Mouse (Mus musculus) heart, embryonic 13.5 days (tissue): ENCODE measurements around the gene Adam22. TPM values are rescaled to one million over a fixed set of nuclear protein-coding genes. Genes with fewer than 3 reads are reported as not detected.

Experiments
- ATAC-seq: fragments of 200-750 bp; cut with Nextera tagmentation; 2 replicates; pipeline ENCODE4 v1.8.0; 2017; ENCODE audit warnings: moderate TSS enrichment; ENCODE audit not compliant: insufficient number of reproducible peaks, low FRiP score, low TSS enrichment; ENCODE audit errors: extremely low read depth
- H3K27ac ChIP-seq: fragments of 300-500 bp; sonication (generic); replicated peaks from 2 replicates; pipeline ENCODE4 v1.5.1; 2015; ENCODE audit warnings: moderate library complexity, mild to moderate bottlenecking, inconsistent platforms
- H3K27me3 ChIP-seq: fragments of 300-500 bp; sonication (generic); replicated peaks from 2 replicates; pipeline ENCODE4 v1.6.1; 2015; ENCODE audit warnings: mild to moderate bottlenecking, inconsistent platforms
- H3K36me3 ChIP-seq: fragments of 300-500 bp; sonication (generic); 2 replicates; pipeline ENCODE4 v1.6.1; 2015; ENCODE audit warnings: mild to moderate bottlenecking, inconsistent platforms
- H3K4me1 ChIP-seq: fragments of 300-500 bp; sonication (generic); 2 replicates; pipeline ENCODE4 v1.6.1; 2015; ENCODE audit warnings: inconsistent platforms
- H3K4me2 ChIP-seq: fragments of 300-500 bp; sonication (generic); 2 replicates; pipeline ENCODE4 v1.6.1; 2015; ENCODE audit warnings: inconsistent platforms, mild to moderate bottlenecking, moderate library complexity
- H3K4me3 ChIP-seq: fragments of 300-500 bp; sonication (generic); 2 replicates; pipeline ENCODE4 v1.5.1; 2015; ENCODE audit warnings: moderate library complexity, mild to moderate bottlenecking, inconsistent platforms
- H3K9ac ChIP-seq: fragments of 300-500 bp; sonication (generic); 2 replicates; pipeline ENCODE4 v1.6.1; 2015; ENCODE audit warnings: inconsistent platforms, mild to moderate bottlenecking, moderate library complexity
- H3K9me3 ChIP-seq: fragments of 300-500 bp; sonication (generic); 2 replicates; pipeline ENCODE4 v1.6.1; 2016; ENCODE audit warnings: inconsistent platforms
- WGBS: fragments of 180-500 bp; shearing (Covaris S2); methylation state at CpG from one replicate; pipeline ENCODE4 v1.1.7; 2015; ENCODE audit warnings: mixed read lengths; 5-methylcytosine and 5-hydroxymethylcytosine counted together
- polyA plus RNA-seq: library from polyadenylated mRNA; unstranded; fragments of >200 nt; fragmentation: Nextera tagmentation; extraction: Ambion mirVana; gene quantifications from 2 replicates; pipeline ENCODE4 v1.2.1, GENCODE M21; 2015

Adam22 gene
- polyA plus RNA-seq, 1 experiment from 2014 or later, result 6.9 TPM

GRCm38 (mm10) chr5:8088147-8088546 lies 279.8 kb downstream of the Adam22 start:
- peaks cover 4% of the 10 kb centered on the region; the same call in 1 of the 2 replicates for H3K4me1 ChIP-seq
- H3K36me3 ChIP-seq, result 0 out of 2 replicates have a peak, but pooled peaks cover 3% of the 10 kb centered on the region
- no peak overlapping the region for H3K4me2 ChIP-seq
- no peak overlapping the region for H3K9ac ChIP-seq
- H3K27me3 ChIP-seq, result no peaks in the 10 kb centered on the region
- 73% methylated on average over 3 of the region's 3 CpGs for WGBS
- H3K4me3 ChIP-seq, result no peak overlapping the region
- no peak; the same call in 1 of the 2 replicates for ATAC-seq
- no peak overlapping the region for H3K27ac ChIP-seq
- no peaks in the 10 kb centered on the region for H3K9me3 ChIP-seq

- Histone ChIP-seq H3K36me3 (no peaks in the 10 kb centered on the region), H3K4me2 (no peak overlapping the region), H3K4me1 (peaks cover 3% of the 10 kb centered on the region; the same call in 1 of the 2 replicates), H3K9ac (no peak overlapping the region), H3K4me3 (no peak overlapping the region), H3K9me3 (no peaks in the 10 kb centered on the region), H3K27ac (no peak overlapping the region), H3K27me3 (no peaks in the 10 kb centered on the region)
- 81% methylated on average over 3 of the region's 3 CpGs for WGBS
- no peak for ATAC-seq
Observed at GRCm38 (mm10) chr5:8085661-8086060, 282.3 kb downstream of the Adam22 start.

- no peak for ATAC-seq
- Histone ChIP-seq H3K4me1 (peaks cover 3% of the 10 kb centered on the region; the same call in 1 of the 2 replicates), H3K9ac (peak overlapping the region; percentile 2; the same call in 1 of the 2 replicates), H3K4me2 (peak overlapping the region; percentile 34), H3K4me3 (no peak overlapping the region), H3K27me3 (no peaks in the 10 kb centered on the region), H3K27ac (peak overlapping the region; percentile 24; the same call in 1 of the 2 replicates), H3K36me3 (no peaks in the 10 kb centered on the region), H3K9me3 (no peaks in the 10 kb centered on the region)
- 54% methylated on average over 20 of the region's 20 CpGs for WGBS
Observed at GRCm38 (mm10) chr5:8082800-8083509, 285.0 kb downstream of the Adam22 start.

GRCm38 (mm10) chr5:8077481-8077880 lies 290.5 kb downstream of the Adam22 start:
- WGBS, result 79% methylated on average over 8 of the region's 8 CpGs
- H3K4me1 ChIP-seq, result peaks cover 9% of the 10 kb centered on the region; the same call in 1 of the 2 replicates
- H3K4me3 ChIP-seq, result no peak overlapping the region
- H3K9ac ChIP-seq, result no peak overlapping the region
- no peak overlapping the region for H3K4me2 ChIP-seq
- no peak for ATAC-seq
- H3K9me3 ChIP-seq, result no peaks in the 10 kb centered on the region
- H3K36me3 ChIP-seq, result peaks cover 24% of the 10 kb centered on the region
- no peaks in the 10 kb centered on the region for H3K27me3 ChIP-seq
- no peak overlapping the region for H3K27ac ChIP-seq

- Histone ChIP-seq H3K36me3 (peaks cover 53% of the 10 kb centered on the region), H3K9ac (no peak overlapping the region), H3K27ac (no peak overlapping the region), H3K4me2 (no peak overlapping the region), H3K9me3 (no peaks in the 10 kb centered on the region), H3K4me1 (peaks cover 9% of the 10 kb centered on the region; the same call in 1 of the 2 replicates), H3K4me3 (no peak overlapping the region), H3K27me3 (no peaks in the 10 kb centered on the region)
- WGBS, result 92% methylated on average over 9 of the region's 9 CpGs
- ATAC-seq, result no peak
Observed at GRCm38 (mm10) chr5:8073901-8074561, 293.9 kb downstream of the Adam22 start.

- Histone ChIP-seq H3K9me3 (no peaks in the 10 kb centered on the region), H3K4me2 (no peak overlapping the region), H3K4me1 (peaks cover 9% of the 10 kb centered on the region; the same call in 1 of the 2 replicates), H3K27me3 (no peaks in the 10 kb centered on the region), H3K36me3 (peaks cover 59% of the 10 kb centered on the region), H3K27ac (no peak overlapping the region), H3K9ac (no peak overlapping the region), H3K4me3 (no peak overlapping the region)
- 91% methylated on average over 9 of the region's 9 CpGs for WGBS
- no peak for ATAC-seq
Observed at GRCm38 (mm10) chr5:8073406-8073805, 294.6 kb downstream of the Adam22 start.

- WGBS, result 35% methylated on average over 6 of the region's 6 CpGs
- H3K4me2 ChIP-seq, result no peak overlapping the region
- no peaks in the 10 kb centered on the region for H3K27me3 ChIP-seq
- H3K36me3 ChIP-seq, result peaks cover 93% of the 10 kb centered on the region
- ATAC-seq, result no peak
- H3K4me1 ChIP-seq, result peaks cover 7% of the 10 kb centered on the region
- H3K9ac ChIP-seq, result no peak overlapping the region
- H3K27ac ChIP-seq, result no peak overlapping the region
- no peaks in the 10 kb centered on the region for H3K9me3 ChIP-seq
- H3K4me3 ChIP-seq, result no peak overlapping the region
Observed at GRCm38 (mm10) chr5:8063207-8063606, 304.8 kb downstream of the Adam22 start.

- Histone ChIP-seq H3K27ac (no peak overlapping the region), H3K27me3 (no peaks in the 10 kb centered on the region)
Observed at GRCm38 (mm10) chr5:8062469-8062868, 305.5 kb downstream of the Adam22 start.

GRCm38 (mm10) chr5:8058056-8058455 lies 309.9 kb downstream of the Adam22 start:
- Histone ChIP-seq H3K4me3 (peak overlapping the region; percentile 78), H3K4me1 (peaks cover 29% of the 10 kb centered on the region), H3K27me3 (no peaks in the 10 kb centered on the region), H3K4me2 (peak overlapping the region; percentile 83), H3K36me3 (peaks cover 47% of the 10 kb centered on the region), H3K27ac (no peak overlapping the region), H3K9me3 (no peaks in the 10 kb centered on the region), H3K9ac (no peak overlapping the region)
- WGBS, result 59% methylated on average over 7 of the region's 7 CpGs
- ATAC-seq, result no peak

More at GRCm38 (mm10) chr5:8062469-8062868, 305.5 kb downstream of the Adam22 start:
- Histone ChIP-seq H3K4me2 (no peak overlapping the region), H3K36me3 (peaks cover 91% of the 10 kb centered on the region), H3K9ac (no peak overlapping the region), H3K4me3 (no peak overlapping the region), H3K4me1 (peaks cover 14% of the 10 kb centered on the region), H3K9me3 (no peaks in the 10 kb centered on the region)
- ATAC-seq, result no peak
- WGBS, result 90% methylated on average over 2 of the region's 2 CpGs

- ATAC-seq, result 0 out of 2 replicates have a peak, but pooled peaks have one; percentile 2
- peak overlapping the region; percentile 95 for H3K9ac ChIP-seq
- 42% methylated on average over 5 of the region's 5 CpGs for WGBS
Observed at GRCm38 (mm10) chr5:8057018-8057323, 311.0 kb downstream of the Adam22 start.

GRCm38 (mm10) chr5:8056141-8057017 lies 311.6 kb downstream of the Adam22 start:
- no peaks in the 10 kb centered on the region for H3K27me3 ChIP-seq
- peak overlapping the region; percentile 78 for H3K4me3 ChIP-seq
- under 1% methylated on average over 51 of the region's 60 CpGs for WGBS
- no peaks in the 10 kb centered on the region for H3K9me3 ChIP-seq
- H3K4me1 ChIP-seq, result peaks cover 36% of the 10 kb centered on the region
- H3K27ac ChIP-seq, result peak overlapping the region; percentile 95
- peak; percentile 93 for ATAC-seq
- peak overlapping the region; percentile 95 for H3K9ac ChIP-seq
- H3K4me2 ChIP-seq, result peak overlapping the region; percentile 83
- peaks cover 33% of the 10 kb centered on the region for H3K36me3 ChIP-seq

More at GRCm38 (mm10) chr5:8057018-8057323, 311.0 kb downstream of the Adam22 start:
- H3K4me1 ChIP-seq, result peaks cover 36% of the 10 kb centered on the region
- H3K4me3 ChIP-seq, result peak overlapping the region; percentile 78
- H3K27ac ChIP-seq, result peak overlapping the region; percentile 95
- no peaks in the 10 kb centered on the region for H3K9me3 ChIP-seq
- H3K36me3 ChIP-seq, result peaks cover 39% of the 10 kb centered on the region
- peak overlapping the region; percentile 83 for H3K4me2 ChIP-seq
- H3K27me3 ChIP-seq, result no peaks in the 10 kb centered on the region
